Mouse (Mus musculus): Measurements from ENCODE around the gene Nhp2. TPM values are rescaled to one million over a fixed set of nuclear protein-coding genes. Genes with fewer than 3 reads are reported as not detected.

Gene Nhp2
- 10 to 100 TPM; 17.6 to 17.9 TPM for total RNA-seq (2021)

DNA sequence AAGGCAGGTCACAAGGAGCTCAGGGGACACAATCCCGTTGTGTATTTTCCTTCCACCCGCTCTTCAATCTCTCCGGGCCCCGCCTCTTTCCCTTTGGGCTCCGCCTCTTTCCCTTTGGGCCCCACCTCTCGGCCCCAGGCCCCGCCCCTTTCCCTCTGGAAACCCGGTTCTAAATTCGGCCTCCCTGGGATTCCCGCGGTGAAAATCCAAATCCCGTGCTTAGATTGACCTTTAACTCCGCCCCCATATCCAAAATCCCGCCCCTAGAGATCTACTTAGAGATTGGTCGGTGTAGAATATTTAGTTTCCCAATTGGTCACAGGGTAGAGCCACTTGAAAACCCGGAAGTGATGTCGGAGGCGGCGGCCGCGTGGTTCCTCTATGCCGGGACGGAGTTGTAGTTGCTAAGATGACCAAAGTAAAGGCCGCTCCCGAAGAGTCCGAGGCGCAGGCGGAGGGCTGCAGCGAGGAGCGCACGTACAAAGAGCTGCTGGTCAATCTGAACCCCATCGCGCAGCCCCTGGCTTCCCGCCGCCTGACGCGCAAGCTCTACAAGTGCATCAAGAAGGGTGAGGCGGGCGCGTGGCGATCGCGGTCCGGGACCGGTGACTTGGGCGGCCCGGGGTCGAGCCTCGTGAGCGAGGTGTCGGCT is at the start of gene Nhp2:
Gene Nhp2, plus strand, starts transcription at position 327 of the 652 bp plus-strand sequence.
- intact Hi-C loops (cut with DNase I), result loop anchor here (2.0 to 10.0 kb wide), 2 partner anchors 31 to 385 kb away; partner anchors contain the start of genes Cdkl3, D930048N14Rik, N4bp3 and Ube2b

DNA sequence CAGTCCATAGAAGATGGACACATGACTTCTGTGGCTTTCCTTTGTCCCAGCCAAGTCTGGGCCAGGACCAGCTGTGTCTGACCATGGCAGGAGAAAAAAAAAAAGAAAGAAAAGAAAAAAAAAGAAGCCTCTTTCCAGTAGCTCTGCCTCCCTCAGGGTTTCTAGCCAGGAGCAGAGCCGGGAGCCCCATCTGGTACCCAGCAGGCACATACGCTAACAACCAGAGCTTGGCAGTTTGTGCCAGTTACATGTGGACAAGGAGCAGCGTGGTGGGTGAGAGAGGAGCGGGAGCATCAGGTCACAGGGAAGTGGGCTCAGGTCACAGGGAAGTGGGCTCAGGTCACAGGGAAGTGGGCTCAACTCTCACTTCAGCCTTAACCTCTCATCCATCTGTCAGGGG is 43.1 kb upstream of the Nhp2 start:
- intact Hi-C loops (cut with DNase I), result no loop called here
- DNase-seq (ENCODE audit: low spot score), result no peak

More for the DNA sequence above, at the start of gene Nhp2:
- peak; percentile 91 for DNase-seq (ENCODE audit: low spot score)

DNA sequence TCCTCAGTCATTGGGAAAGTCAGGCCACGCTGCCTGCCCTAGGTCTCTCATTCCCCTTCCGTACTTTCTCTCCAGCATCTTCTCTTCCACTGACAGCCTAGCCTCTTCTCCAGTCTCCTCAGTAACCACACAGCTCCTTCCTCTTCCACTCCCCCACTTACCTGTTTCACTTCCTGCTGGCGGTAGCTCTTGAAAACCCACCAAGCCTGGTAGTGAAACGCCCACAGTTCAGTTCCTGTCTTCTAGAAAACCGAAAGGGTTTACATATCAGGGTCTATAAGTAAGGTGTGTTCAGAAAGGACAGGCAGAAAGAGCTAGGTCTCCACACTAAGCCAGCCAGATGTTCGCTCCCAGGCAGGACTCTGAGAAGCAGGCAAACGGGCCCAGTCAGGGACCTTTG is 41.9 kb upstream of the Nhp2 start:
- no peak for DNase-seq (ENCODE audit: low spot score)
- intact Hi-C loops (cut with DNase I), result no loop called here

DNA sequence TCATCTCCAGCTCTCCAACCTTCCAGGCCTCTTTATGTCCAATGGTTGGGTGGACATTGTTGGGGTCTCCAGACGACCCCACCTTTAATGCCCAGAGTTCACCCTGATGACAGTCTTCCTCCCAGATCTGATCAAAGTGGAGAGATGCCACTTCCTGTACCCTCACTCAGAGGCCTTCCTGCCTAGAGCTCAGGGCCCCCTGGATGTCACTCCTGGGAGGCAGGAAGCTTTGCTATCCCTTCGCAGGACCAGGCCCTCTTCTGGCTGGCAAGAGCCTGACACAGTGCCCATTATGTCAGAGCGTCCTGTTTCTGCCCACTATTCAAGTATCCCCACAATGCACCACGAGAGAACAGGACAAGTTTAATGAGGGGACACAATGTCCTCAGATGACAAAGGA is 40.5 kb upstream of the Nhp2 start:
- no peak for DNase-seq (ENCODE audit: low spot score)
- intact Hi-C loops (cut with DNase I), result no loop called here

DNA sequence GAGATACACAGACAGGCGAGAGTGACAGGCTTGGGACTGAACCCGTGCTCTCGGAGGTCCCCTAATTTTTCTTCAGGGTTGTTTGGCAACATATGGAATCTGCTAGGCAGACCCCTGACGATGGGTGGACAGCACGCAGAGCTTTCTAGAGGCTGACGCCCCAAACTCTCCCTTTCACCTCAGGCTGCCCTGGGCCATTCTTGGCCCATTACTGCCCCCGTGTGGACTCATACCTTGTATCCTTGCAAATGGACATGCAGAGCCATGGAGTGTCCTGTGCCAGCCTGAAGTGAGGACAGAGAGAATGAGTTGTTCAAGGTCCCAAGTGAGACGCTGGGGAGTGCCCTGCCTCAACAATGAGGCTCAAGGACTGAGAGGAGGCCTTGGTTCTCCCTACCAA is 36.8 kb upstream of the Nhp2 start:
- intact Hi-C loops (cut with DNase I), result loop anchor here (5.0 kb wide), 1 partner anchor 45 kb away; no protein-coding TSS in a partner anchor
- DNase-seq (ENCODE audit: low spot score), result no peak

DNA sequence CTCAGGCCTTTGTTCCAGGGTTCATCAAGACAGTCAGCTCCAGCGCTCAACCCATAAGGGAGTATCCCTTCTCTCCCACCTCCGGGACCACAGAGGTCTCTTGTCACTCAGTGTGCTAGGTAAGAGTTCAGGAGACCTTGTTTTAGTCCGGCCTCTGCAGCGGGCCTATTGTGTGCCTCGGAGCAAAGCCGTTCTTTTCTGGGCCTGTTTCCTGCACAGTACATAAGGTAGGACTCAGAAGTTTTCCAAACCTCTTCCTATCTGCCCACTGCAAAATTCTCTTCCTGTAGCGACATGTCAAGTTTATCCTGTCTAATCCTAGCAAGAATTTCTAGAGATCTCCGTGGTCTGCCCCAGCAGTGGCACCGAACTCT is 35.5 kb upstream of the Nhp2 start:
- no peak for DNase-seq (ENCODE audit: low spot score)
- intact Hi-C loops (cut with DNase I), result loop anchor here (5.0 kb wide), 1 partner anchor 47 kb away; no protein-coding TSS in a partner anchor

DNA sequence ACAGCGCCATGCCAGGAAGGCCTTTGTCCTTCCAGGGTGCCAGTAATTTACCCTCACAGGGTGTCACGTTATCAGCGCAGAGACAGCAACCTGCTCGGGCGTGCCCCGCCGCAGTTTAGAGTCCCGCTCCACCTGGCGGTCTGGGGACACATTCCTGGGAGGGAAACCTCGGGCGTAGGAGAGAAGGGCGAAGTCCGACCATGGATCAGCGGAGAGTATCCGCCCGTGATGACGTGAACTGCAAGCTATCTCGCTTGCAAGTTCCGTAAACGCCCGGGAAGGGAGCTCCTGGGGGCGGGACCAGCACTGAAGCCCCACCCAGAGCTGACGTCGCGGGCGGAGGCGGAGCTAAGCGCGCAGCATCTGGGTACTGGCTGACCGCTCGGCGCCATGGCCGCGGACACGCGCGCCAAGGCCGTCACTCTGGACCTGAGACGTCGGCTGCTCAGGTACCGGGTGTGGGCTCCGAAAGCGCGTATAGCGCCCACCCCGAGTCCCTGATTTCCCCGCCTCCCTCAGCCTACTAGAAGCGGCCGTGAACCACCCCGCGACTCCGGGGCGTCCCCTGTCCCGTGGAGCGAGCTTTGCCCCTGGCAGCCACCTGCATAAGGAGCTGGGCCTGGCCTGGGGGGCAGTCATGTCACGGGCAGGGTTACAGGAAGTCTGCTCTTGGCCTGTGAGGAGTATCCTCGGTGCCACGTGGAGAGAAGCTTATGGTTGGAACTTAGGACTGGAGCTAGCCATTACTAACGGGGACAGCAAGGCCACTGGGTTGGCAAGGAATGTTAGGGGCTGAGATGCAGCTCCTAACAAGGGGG is 34.9 kb upstream of the Nhp2 start, which contains the start of gene Phykpl:
Gene Phykpl, plus strand, starts transcription at position 327 of the 818 bp plus-strand sequence.
- intact Hi-C loops (cut with DNase I), result loop anchor here (5.0 kb wide), 1 partner anchor 47 kb away; no protein-coding TSS in a partner anchor
- DNase-seq (ENCODE audit: low spot score), result peak; percentile 97

DNA sequence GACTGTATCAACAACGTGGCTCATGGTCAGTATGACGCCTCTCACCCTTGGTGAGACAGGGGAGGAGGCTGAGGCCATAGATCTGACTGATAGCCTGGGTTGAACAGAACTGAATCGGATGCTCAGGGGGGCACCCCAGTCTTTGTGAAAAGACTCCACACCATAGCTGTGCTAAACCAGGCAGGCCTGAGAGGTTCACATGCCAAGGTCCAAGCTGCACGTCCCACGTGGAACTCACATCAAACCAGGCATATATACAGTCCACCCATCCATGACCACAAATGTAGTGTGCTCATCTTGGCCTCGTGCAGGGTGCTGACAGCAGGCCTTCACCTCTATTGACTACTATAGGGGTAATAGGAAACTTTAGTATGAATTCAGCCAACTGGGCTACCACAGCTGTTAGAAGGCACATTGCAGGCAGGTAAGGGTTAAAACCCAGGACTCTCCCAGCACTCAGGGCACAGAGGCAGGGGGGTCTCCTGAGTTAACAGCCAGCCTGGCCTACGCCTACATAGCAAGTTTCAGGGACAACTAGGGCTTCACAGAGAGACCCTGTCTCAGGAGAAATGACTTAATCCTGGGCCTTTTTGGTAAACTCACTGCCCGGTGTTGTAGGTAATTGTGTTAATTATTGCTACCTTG is 33.8 kb upstream of the Nhp2 start:
- no peak for DNase-seq (ENCODE audit: low spot score)
- intact Hi-C loops (cut with DNase I), result no loop called here

DNA sequence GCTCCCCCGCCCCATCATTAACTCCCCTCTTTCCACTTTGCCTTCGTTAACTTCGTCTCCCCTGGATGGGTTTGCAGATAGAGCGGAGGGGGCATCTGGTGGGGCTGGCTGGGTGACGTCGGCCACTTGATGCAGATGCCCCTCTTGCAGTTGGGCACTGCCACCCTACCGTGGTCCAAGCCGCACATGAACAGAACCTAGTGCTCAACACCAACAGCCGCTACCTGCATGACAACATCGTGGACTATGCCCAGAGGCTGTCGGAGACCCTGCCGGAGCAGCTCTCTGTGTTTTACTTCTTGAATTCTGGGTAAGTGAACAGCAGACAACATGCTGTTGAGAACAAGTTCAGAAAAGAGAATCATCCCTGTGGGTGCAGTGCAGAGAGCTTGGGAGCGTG is 33.1 kb upstream of the Nhp2 start:
- intact Hi-C loops (cut with DNase I), result no loop called here
- no peak for DNase-seq (ENCODE audit: low spot score)

DNA sequence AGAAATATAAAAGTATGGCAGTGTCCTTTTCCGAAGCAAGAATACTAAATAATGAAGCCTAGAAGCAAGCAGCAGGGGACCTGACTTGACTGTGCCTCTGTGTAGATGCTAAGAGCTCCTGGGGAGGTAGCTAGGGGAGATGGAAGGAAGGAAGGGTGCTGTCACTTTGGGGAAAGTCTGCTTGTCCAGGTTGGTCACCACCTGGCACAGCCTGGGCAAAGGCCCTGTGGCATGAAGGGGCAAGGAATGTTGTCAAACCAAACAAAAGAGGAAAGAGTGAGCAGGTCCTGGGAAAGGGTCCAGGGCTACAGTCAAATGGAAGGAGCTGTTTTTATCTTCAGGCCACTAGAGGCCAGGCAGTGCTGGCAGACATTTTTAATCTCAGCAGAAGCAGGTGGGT is 32.5 kb upstream of the Nhp2 start:
- intact Hi-C loops (cut with DNase I), result no loop called here

DNA sequence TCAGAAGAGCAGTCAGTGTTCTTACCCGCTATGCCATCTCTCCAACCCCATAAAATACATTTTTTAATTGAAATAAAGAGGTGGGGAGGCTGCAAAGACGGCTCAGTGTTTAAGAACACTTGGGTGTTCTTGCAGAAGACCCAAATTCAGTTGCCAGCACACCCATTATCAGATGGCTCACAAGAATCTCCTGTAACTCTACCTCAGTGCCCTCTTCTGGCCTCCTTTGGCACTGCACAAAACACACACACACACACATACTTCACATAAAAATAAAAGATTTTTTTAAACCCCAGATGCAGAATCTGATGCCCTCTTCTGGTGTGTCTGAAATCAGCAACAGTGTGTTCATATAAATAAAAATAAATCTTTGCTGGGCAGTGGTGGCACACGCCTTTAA is 30.7 kb upstream of the Nhp2 start:
- intact Hi-C loops (cut with DNase I), result no loop called here
- no peak for DNase-seq (ENCODE audit: low spot score)

More for the DNA sequence above, 32.5 kb upstream of the Nhp2 start:
- DNase-seq (ENCODE audit: low spot score), result no peak

DNA sequence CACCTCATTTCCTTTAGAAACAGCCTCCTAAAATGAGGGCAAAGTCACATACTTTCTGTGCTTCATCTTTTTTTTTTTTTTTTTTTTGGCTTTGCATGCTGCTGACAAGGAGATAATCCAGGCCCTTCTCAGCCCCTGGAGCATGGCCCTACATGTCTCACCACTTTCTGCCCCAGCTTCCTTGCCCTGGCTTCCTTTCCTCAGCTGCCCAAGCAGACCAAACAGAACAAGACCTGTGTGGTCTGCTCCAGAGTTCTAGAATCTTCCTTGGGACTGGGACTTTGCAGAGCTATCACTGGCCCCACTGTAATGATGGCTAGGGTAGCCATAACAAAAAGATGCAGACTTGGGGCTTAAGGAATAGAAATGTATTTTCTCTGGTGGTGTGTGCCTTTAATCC is 29.5 kb upstream of the Nhp2 start:
- no peak for DNase-seq (ENCODE audit: low spot score)
- intact Hi-C loops (cut with DNase I), result loop anchor here (10.0 kb wide), 1 partner anchor 515 kb away; no protein-coding TSS in a partner anchor

DNA sequence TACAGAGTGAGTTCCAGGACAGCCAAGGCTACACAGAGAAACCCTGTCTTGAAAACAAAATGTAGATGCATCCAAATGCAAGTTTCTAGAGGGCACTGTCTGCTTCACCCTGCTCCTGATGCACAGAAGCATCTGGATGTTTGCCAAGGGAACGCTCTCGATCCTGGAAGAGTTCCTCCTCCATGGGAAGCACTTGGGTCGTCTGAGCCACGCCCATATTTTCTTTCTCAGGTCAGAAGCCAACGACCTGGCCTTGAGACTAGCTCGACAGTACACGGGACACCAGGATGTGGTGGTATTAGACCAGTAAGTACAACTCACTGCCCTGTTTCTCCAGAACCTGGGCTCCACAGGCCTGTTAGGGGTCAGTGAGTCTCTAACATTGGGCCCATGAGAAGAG is 28.4 kb upstream of the Nhp2 start:
- intact Hi-C loops (cut with DNase I), result loop anchor here (10.0 kb wide), 1 partner anchor 514 kb away; no protein-coding TSS in a partner anchor
- DNase-seq (ENCODE audit: low spot score), result no peak

DNA sequence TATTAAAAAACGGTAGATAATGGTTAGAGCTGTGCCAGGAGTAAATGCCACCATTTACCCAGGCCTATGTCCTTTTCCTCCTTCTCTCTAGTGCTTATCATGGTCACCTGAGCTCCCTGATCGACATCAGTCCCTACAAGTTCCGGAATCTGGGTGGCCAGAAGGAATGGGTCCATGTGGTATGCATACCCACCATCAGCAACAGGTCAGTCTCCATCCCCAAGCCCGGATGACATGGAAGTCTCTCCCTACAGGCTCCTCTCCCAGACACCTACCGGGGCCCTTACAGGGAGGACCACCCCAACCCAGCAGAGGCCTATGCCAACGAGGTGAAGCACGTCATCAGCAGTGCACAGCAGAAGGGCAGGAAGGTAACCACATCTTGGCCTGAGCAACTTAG is 27.6 kb upstream of the Nhp2 start:
- no peak for DNase-seq (ENCODE audit: low spot score)
- intact Hi-C loops (cut with DNase I), result loop anchor here (10.0 kb wide), 1 partner anchor 513 kb away; no protein-coding TSS in a partner anchor

DNA sequence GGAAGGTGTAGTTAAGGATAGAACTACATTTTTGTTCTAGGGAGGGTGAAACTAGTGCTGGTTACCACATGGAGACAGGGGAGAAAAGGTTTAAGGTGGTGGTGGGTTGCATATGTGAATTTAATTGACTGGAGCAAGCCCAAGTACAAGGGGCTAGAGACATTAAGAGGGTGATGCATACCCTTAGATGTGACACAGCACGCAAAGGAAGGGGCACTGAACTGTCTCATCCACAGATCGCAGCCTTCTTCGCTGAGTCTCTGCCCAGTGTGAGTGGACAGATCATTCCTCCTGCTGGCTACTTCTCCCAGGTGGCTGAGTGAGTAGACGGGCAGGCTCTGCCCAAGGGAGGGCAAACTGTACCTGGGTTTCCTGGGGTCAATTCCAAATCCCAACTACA is 26.2 kb upstream of the Nhp2 start:
- no peak for DNase-seq (ENCODE audit: low spot score)

DNA sequence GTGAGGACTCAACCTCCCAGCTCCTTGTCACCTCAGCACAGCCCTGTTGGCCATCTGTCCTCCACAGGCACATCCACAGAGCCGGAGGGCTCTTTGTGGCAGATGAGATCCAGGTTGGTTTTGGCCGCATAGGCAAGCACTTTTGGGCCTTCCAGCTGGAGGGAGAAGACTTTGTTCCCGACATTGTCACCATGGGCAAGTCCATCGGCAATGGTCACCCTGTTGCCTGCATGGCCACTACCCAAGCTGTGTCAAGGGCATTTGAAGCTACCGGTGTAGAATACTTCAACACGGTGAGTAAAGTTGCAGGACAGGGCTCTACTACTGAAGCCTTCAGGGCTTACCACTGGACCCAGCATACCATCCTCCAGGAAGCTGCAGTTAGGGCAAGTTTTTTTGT is 25.7 kb upstream of the Nhp2 start:
- DNase-seq (ENCODE audit: low spot score), result no peak

More for the DNA sequence above, 26.2 kb upstream of the Nhp2 start:
- intact Hi-C loops (cut with DNase I), result loop anchor here (10.0 kb wide), 1 partner anchor 511 kb away; no protein-coding TSS in a partner anchor

DNA sequence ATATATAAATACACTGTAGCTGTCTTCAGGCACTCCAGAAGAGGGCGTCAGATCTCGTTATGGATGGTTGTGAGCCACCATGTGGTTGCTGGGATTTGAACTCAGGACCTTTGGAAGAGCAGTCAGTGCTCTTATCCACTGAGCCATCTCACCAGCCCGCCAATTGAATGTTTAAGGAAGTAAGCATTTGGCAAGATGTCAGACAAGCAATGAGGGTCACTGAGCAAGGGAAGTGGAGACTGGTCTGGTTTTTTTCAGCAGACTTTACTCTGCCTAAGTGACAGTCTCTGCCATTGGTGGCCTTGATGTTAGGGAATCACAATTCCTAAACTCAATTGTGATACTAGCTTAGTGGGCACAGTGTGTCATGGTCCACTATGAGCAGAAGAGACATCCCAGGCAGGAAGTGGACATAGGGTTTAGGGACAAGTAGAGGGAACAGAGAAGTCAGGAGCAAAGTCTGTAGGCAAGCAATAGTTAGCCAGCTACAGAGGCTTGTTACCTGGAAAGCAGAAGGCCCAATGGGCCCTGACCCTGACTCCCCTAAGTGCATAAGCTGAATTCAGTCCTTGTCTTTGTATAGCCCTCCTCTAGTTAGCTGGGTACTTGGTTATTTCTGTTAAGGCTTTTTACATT is 24.7 kb upstream of the Nhp2 start:
- intact Hi-C loops (cut with DNase I), result loop anchor here (10.0 kb wide), 1 partner anchor 510 kb away; no protein-coding TSS in a partner anchor
- DNase-seq (ENCODE audit: low spot score), result no peak

More for the DNA sequence above, 25.7 kb upstream of the Nhp2 start:
- intact Hi-C loops (cut with DNase I), result loop anchor here (10.0 kb wide), 1 partner anchor 511 kb away; no protein-coding TSS in a partner anchor

DNA sequence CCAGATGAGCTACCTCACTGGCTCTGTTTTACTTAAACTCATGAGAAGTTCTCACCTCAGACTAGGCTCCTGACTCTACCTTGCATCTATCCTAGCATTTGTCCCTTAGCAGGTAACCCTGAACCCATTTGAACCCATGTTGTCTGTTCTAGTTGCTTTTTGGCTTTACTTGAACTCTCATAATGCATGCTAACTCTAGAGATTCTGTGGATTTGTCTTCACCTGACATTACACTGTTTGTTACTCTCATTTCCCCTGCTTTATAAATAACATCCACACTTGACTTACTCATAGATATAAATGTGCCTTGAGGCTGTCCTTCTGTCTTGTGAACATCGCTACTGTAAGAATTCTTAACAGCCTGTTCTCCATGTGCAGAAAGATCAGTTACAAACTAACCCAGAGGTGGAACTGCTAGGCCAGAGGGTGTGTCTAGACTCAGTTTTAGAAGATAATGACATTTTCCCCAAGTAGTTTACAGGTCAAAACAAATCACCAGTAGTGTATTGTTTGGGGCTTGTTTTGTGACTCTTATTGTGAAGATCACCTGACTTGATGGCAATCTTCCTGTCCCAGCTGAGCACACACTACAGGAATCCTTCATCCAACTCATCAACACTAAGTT is 24.0 kb upstream of the Nhp2 start:
- intact Hi-C loops (cut with DNase I), result loop anchor here (10.0 kb wide), 1 partner anchor 509 kb away; no protein-coding TSS in a partner anchor
- no peak for DNase-seq (ENCODE audit: low spot score)

DNA sequence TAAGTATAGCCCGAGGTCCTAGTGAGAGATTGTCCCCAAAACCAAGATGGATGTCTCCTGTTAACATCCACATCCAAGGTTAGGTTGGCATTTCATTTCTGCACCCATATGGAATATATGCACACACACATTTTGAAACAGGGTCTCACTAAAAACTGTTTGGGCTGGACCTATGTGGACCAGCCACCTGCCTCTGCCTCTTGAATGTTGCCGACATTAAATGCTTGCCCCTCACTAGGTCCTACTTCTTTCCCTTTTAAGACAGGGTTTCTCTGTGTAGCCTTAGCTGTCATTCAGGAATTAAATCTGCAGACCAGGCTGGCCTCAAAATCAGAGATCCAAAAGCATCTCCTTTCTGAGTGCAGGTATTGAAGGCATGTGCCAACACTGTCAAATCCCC is 22.0 kb upstream of the Nhp2 start:
- no peak for DNase-seq (ENCODE audit: low spot score)
- intact Hi-C loops (cut with DNase I), result loop anchor here (10.0 kb wide), 1 partner anchor 507 kb away; no protein-coding TSS in a partner anchor

Data from heart, postnatal 25 days (tissue).